Mouse (Mus musculus): ENCODE results near the gene Tcf7l1. TPM values are rescaled to one million over a fixed set of nuclear protein-coding genes. Genes with fewer than 3 reads are reported as not detected.

Tcf7l1 gene
- total and polyA plus RNA-seq, 3 experiments, result not detected

DNA sequence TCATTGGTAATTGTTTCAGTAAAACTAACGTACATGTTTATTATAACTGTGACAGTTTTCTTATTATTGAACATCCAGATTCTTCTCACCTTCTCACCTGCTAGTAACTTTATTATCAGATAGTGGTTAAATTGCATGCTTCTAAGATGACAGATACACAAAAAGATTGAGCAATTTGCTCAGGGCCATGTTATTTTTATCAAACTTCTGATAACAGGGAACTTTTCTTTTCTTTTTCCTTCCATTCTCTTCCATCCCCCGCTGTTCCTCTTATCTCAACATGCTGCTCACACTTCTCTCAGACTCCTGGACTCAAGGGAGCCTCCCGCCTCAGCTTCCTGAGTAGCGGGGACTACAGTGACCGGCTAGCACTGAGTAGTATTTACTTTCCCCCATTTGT, 168.1 kb downstream of the Tcf7l1 start:
- Histone ChIP-seq H3K27ac (ENCODE audit: control insufficient read depth, low read depth, low read length) (no peak overlapping the region), H3K4me1 (ENCODE audit: control insufficient read depth in 1 of 2, insufficient read depth in 2 of 2, low read length in 2 of 2) (no peaks in the 10 kb centered on the region), H3K9ac (ENCODE audit: control insufficient read depth, low read depth, low read length, poor library complexity, severe bottlenecking) (no peak overlapping the region), H3K27me3 (ENCODE audit: control insufficient read depth in 1 of 2, insufficient read depth in 2 of 2, low read length in 2 of 2) (peaks cover 2% of the 10 kb centered on the region in 2 experiments; a peak in 3 of 4 replicates), H3K9me3 (replicated peaks; ENCODE audit: insufficient read depth, low read length) (no peaks in the 10 kb centered on the region), H3K4me3 (ENCODE audit: control insufficient read depth in 1 of 2, insufficient read depth in 1 of 2, low read depth in 2 of 2, low read length in 2 of 2) (no peak overlapping the region), H3K36me3 (ENCODE audit: control insufficient read depth in 1 of 2, insufficient read depth in 2 of 2, low read length in 2 of 2) (peaks cover 0 to 4% of the 10 kb centered on the region in 2 experiments; a peak in 2 of 4 replicates), H3K79me2 (ENCODE audit: control insufficient read depth, insufficient read depth, low read length, poor library complexity) (peaks cover 6% of the 10 kb centered on the region)
- DNase-seq (ENCODE audit: low read depth, low spot score), result no peak
- no peak for TF ChIP-seq ZMIZ1 (IDR thresholded peaks at IDR 0.05; ENCODE audit: low read depth, low read length)
- no peak for TF ChIP-seq MYC (IDR thresholded peaks at IDR 0.05; ENCODE audit: low read depth, low read length)
- TF ChIP-seq BHLHE40 (IDR thresholded peaks at IDR 0.05; ENCODE audit: borderline replicate concordance, low read depth, low read length), result no peak
- no peak for TF ChIP-seq ZC3H11A (IDR thresholded peaks at IDR 0.05; ENCODE audit: low read depth, low read length)
- no peak for TF ChIP-seq USF1 (IDR thresholded peaks at IDR 0.05; ENCODE audit: low read depth, low read length)
- TF ChIP-seq GABPA (IDR thresholded peaks at IDR 0.05; ENCODE audit: low read depth, low read length), result no peak
- TF ChIP-seq NRF1 (IDR thresholded peaks at IDR 0.05; ENCODE audit: insufficient read depth, low read depth, low read length, poor library complexity, severe bottlenecking), result no peak
- TF ChIP-seq ZKSCAN1 (IDR thresholded peaks at IDR 0.05; ENCODE audit: low read depth, low read length), result no peak
- TF ChIP-seq NELFE (IDR thresholded peaks at IDR 0.05; ENCODE audit: low read depth, low read length), result no peak
- no peak for TF ChIP-seq TAL1 (IDR thresholded peaks at IDR 0.05; ENCODE audit: low read length)
- TF ChIP-seq GATA1 (IDR thresholded peaks at IDR 0.05; ENCODE audit: low read depth, low read length), result no peak
- no peak for TF ChIP-seq ZNF384 (IDR thresholded peaks at IDR 0.05; ENCODE audit: low read depth, low read length)
- TF ChIP-seq CTCF (IDR thresholded peaks at IDR 0.05 in 2 of 3, conservative IDR thresholded peaks at IDR 0.05 in 1 of 3; ENCODE audit: control insufficient read depth in 1 of 3, insufficient read depth in 1 of 3, low read depth in 2 of 3, low read length in 3 of 3, poor library complexity in 1 of 3, severe bottlenecking in 1 of 3), result no peak

DNA sequence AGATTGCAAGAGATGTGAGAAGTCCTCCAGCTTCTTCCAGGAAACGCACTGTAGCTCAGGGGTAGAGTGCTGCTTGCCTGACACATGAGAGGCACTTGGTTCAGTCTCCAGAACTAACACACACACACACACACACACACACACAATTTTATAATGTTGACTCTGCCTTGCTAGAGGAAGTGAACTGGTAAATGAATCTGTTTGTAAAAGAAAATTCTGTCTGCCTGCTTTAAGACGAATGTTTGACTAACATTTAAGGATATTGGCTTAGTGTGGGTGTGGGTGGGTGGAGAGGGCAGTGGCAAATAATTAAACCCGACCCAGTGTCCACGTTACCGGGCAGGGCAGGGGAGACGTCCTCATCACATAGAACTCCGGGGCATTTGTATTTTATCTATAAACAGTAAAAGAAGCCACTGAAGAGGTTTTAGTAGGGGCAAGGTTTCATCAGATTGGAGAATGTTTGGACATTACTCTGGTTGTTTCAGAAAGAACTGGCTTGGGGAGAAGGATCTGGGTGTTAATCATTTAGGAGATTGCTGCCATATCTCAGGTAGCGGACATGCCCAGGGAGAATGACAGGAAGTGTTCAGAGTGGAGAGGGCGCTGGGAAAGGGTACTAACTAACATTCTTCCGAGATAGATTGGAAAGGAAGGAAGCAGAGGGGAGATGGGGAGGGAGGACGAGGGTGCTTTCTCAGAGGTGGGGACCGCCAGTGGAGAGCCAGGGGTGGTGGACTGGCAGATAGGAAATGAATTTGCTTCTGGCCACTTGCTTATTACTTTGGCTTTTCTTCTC, 169.1 kb downstream of the Tcf7l1 start:
- no peak overlapping the region for H3K4me3 ChIP-seq (ENCODE audit: control insufficient read depth in 1 of 2, insufficient read depth in 1 of 2, low read depth in 2 of 2, low read length in 2 of 2)
- peaks cover 1 to 6% of the 10 kb centered on the region in 2 experiments; a peak in 3 of 4 replicates for H3K4me1 ChIP-seq (ENCODE audit: control insufficient read depth in 1 of 2, insufficient read depth in 2 of 2, low read length in 2 of 2)
- H3K9ac ChIP-seq (ENCODE audit: control insufficient read depth, low read depth, low read length, poor library complexity, severe bottlenecking), result no peak overlapping the region
- H3K79me2 ChIP-seq (ENCODE audit: control insufficient read depth, insufficient read depth, low read length, poor library complexity), result peaks cover 16% of the 10 kb centered on the region
- no peak overlapping the region for H3K27ac ChIP-seq (ENCODE audit: control insufficient read depth, low read depth, low read length)
- peaks cover 0 to 10% of the 10 kb centered on the region in 2 experiments; a peak in 2 of 4 replicates for H3K36me3 ChIP-seq (ENCODE audit: control insufficient read depth in 1 of 2, insufficient read depth in 2 of 2, low read length in 2 of 2)
- H3K27me3 ChIP-seq (ENCODE audit: control insufficient read depth in 1 of 2, insufficient read depth in 2 of 2, low read length in 2 of 2), result no peaks in the 10 kb centered on the region; a peak in 1 of 4 replicates
- no peak for DNase-seq (ENCODE audit: low read depth, low spot score)
- TF ChIP-seq ZMIZ1 (IDR thresholded peaks at IDR 0.05; ENCODE audit: low read depth, low read length) (no peak), RAD21 (IDR thresholded peaks at IDR 0.05; ENCODE audit: low read depth, low read length) (no peak), SIN3A (IDR thresholded peaks at IDR 0.05; ENCODE audit: low read length) (no peak), USF2 (IDR thresholded peaks at IDR 0.05; ENCODE audit: borderline replicate concordance in 1 of 2, insufficient read depth in 1 of 2, low read depth in 1 of 2, low read length in 2 of 2) (no peak), CHD2 (IDR thresholded peaks at IDR 0.05; ENCODE audit: low read length) (no peak), EP300 (IDR thresholded peaks at IDR 0.05; ENCODE audit: low read depth in 1 of 2, low read length in 2 of 2) (no peak), KAT2A (conservative IDR thresholded peaks at IDR 0.05; ENCODE audit: low read depth, low read length) (no peak), MXI1 (IDR thresholded peaks at IDR 0.05; ENCODE audit: low read depth, low read length) (no peak), TBP (IDR thresholded peaks at IDR 0.05; ENCODE audit: low read depth, low read length) (no peak)
- H3K9me3 ChIP-seq (replicated peaks; ENCODE audit: insufficient read depth, low read length), result no peaks in the 10 kb centered on the region
